12 mouse cellular contexts compared by ENCODE assay signal in the genomic region with DNA sequence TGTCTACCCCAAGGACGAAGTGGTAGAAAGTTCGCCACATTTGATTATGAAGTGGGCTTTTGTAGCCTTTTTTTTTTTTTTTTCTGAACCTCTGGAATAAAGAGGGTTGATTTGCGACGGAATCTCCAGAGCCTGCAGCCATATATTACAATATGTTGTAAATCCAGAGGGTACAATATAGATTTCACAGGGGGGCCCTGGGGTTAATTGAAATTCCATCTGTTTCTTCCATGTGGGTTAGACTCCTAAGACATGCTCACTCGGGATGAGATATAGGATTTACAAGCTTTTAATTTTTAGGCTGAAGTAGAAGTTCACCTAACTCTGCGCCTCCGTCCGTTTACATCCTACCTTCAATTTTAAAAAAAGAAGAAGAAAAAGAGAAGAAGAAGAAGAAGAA. TPM values are rescaled to one million over a fixed set of nuclear protein-coding genes. Genes with fewer than 3 reads are reported as not detected.
DNase-seq lines count a peak whose midpoint lies in the region; ATAC-seq lines count a peak whose summit lies in the region.
"Had no signal": no experiment of that assay in that cellular context is flagged by ENCODE, and none has a peak within 500 bp of the region (broad histone marks: within the 10 kb centered on the region; RNA-seq: fewer than 3 reads in every experiment).

No protein-coding gene starts in this region.

- H3K4me3 ChIP-seq in forebrain, embryonic 13.5 days: peak overlapping the region; percentile 18; the same call in 1 of the 2 replicates
- H3K4me3 ChIP-seq in limb, embryonic 10.5 days: no peak overlapping the region
- H3K4me3 ChIP-seq in midbrain, embryonic 16.5 days (ENCODE audit: low read depth, low read length): peak overlapping the region; percentile 13

- no peak overlapping the region for H3K9ac ChIP-seq in forebrain, embryonic 13.5 days
- H3K9ac ChIP-seq in midbrain, embryonic 16.5 days (ENCODE audit: low read depth, low read length): no peak overlapping the region

- H3K27me3 ChIP-seq in forebrain, embryonic 13.5 days: no peaks in the 10 kb centered on the region
- H3K27me3 ChIP-seq in limb, embryonic 10.5 days (ENCODE audit: low read depth, poor library complexity, severe bottlenecking): no peaks in the 10 kb centered on the region
- H3K27me3 ChIP-seq in midbrain, embryonic 16.5 days (ENCODE audit: control insufficient read depth, insufficient read depth, low read depth, low read length): no peaks in the 10 kb centered on the region

- peaks cover 40% of the 10 kb centered on the region for H3K4me1 ChIP-seq in forebrain, embryonic 13.5 days
- peaks cover 26% of the 10 kb centered on the region for H3K4me1 ChIP-seq in limb, embryonic 10.5 days
- peaks cover 19% of the 10 kb centered on the region for H3K4me1 ChIP-seq in midbrain, embryonic 16.5 days (ENCODE audit: control insufficient read depth, insufficient read depth, low read length)

- H3K36me3 ChIP-seq in forebrain, embryonic 13.5 days (ENCODE audit: poor library complexity, severe bottlenecking): no peaks in the 10 kb centered on the region
- H3K36me3 ChIP-seq in limb, embryonic 10.5 days: no peaks in the 10 kb centered on the region
- H3K36me3 ChIP-seq in midbrain, embryonic 16.5 days (ENCODE audit: control insufficient read depth, insufficient read depth, low read length): no peaks in the 10 kb centered on the region

- peak overlapping the region; percentile 49 for H3K4me2 ChIP-seq in forebrain, embryonic 13.5 days
- peak overlapping the region; percentile 44 for H3K4me2 ChIP-seq in midbrain, embryonic 16.5 days (ENCODE audit: low read length)

- peak; percentile 58 for ATAC-seq in forebrain, embryonic 13.5 days
- ATAC-seq in midbrain, embryonic 16.5 days: peak; percentile 67

- peak; percentile 60 for DNase-seq in embryo, embryonic 11 days
- DNase-seq in embryo, embryonic 10.5 days (ENCODE audit: low spot score): no peak
- no peak for DNase-seq in limb, embryonic 10.5 days (ENCODE audit: low spot score)
- no peak for DNase-seq in frontal cortex, postnatal 10 days (ENCODE audit: low spot score in 2 of 2)
- no peak for DNase-seq in frontal cortex, postnatal 25 days (ENCODE audit: low spot score in 2 of 2)
- DNase-seq in right cerebral cortex, postnatal 36 days (ENCODE audit: low spot score in 2 of 2): no peak
- DNase-seq: cerebellum, adult 9-10 months; heart, adult 18-20 months; liver; lung, postnatal 14 days had no signal

- peak overlapping the region; percentile 37 for H3K27ac ChIP-seq in forebrain, embryonic 13.5 days
- peak overlapping the region; percentile 79 for H3K27ac ChIP-seq in limb, embryonic 10.5 days
- H3K27ac ChIP-seq in midbrain, embryonic 16.5 days (ENCODE audit: low read length): peak overlapping the region; percentile 71; the same call in 1 of the 2 replicates

- 15% methylated on average over 8 of the region's 8 CpGs for WGBS in forebrain, embryonic 13.5 days
- WGBS in limb, embryonic 10.5 days: 74% methylated on average over 8 of the region's 8 CpGs
- 25% methylated on average over 8 of the region's 8 CpGs for WGBS in midbrain, embryonic 16.5 days

- H3K9me3 ChIP-seq in forebrain, embryonic 13.5 days (replicated peaks): peaks cover 11% of the 10 kb centered on the region
- no peaks in the 10 kb centered on the region for H3K9me3 ChIP-seq in limb, embryonic 10.5 days (replicated peaks)
- H3K9me3 ChIP-seq in midbrain, embryonic 16.5 days (replicated peaks; ENCODE audit: control insufficient read depth, low read length, poor library complexity, severe bottlenecking): peaks cover 2% of the 10 kb centered on the region; the same call in 1 of the 2 replicates

RNA-seq across cellular contexts. Expression of a gene that starts 45.0 kb away (rescaled TPM):
- polyA plus RNA-seq in forebrain, embryonic 13.5 days (2015; fragmentation: Nextera tagmentation; extraction: Ambion mirVana): 6.6 and 7.4 TPM in 2 replicates
- 14.0 and 15.7 TPM in 2 replicates for polyA plus RNA-seq in limb, embryonic 10.5 days (2016; fragmentation: Nextera tagmentation; extraction: Ambion mirVana)
- 3.2 and 4.5 TPM in 2 replicates for polyA plus RNA-seq in midbrain, embryonic 16.5 days (2015; fragmentation: Nextera tagmentation; extraction: Ambion mirVana)
